Mouse (Mus musculus): Measurements from ENCODE around the gene Rfx5. TPM values are rescaled to one million over a fixed set of nuclear protein-coding genes. Genes with fewer than 3 reads are reported as not detected.
A peak's percentile ranks its signal among the peaks of the same experiment; 100 is the strongest.

Rfx5 gene
- polyA plus RNA-seq, 1 experiment from 2014 or later, result 5.2 TPM

- 84% methylated on average over 5 of the region's 5 CpGs for WGBS
- H3K27ac ChIP-seq, result no peak overlapping the region
- H3K27me3 ChIP-seq, result no peaks in the 10 kb centered on the region
- peak overlapping the region; percentile 89; the same call in 1 of the 2 replicates for H3K4me3 ChIP-seq (replicated peaks)
- peak overlapping the region; percentile 70 for H3K4me2 ChIP-seq (replicated peaks)
- ATAC-seq, result no peak
- H3K9me3 ChIP-seq, result no peaks in the 10 kb centered on the region
- no peak overlapping the region for H3K9ac ChIP-seq (replicated peaks)
- peaks cover 20% of the 10 kb centered on the region for H3K4me1 ChIP-seq (replicated peaks)
- no peaks in the 10 kb centered on the region for H3K36me3 ChIP-seq
Observed at GRCm38 (mm10) chr3:94973620-94974019, 19.7 kb downstream of the Rfx5 start.

DNA sequence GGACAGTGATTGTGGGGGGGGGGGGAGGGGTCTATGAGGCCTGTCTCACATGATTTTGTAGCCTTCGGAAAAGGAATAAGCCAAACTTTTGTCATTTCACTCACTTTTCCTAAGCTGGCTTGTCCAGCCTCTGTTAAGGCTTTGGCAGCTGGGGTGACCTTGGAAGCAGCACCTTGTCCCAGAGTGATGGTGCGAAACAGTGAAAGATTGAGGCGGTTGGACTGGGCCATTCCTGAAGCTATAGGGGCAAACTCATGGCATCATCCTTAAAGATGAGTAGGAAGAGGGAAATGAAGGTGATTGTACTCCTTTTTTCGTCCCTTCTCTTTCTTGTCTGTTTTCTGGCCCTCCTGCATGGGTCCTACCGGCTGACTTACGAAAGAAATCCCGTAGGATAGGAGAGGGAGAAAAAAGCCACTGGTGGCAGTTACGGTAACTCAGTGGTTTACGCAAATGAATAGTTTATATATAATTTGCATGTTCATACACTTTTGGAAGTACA is 20.2 kb downstream of the Rfx5 start:
- Histone ChIP-seq H3K36me3 (peaks cover 1% of the 10 kb centered on the region), H3K9ac (replicated peaks) (peak overlapping the region; percentile 44), H3K4me1 (replicated peaks) (peaks cover 22% of the 10 kb centered on the region), H3K4me3 (replicated peaks) (peak overlapping the region; percentile 89), H3K4me2 (replicated peaks) (peak overlapping the region; percentile 70), H3K27ac (no peak overlapping the region), H3K9me3 (no peaks in the 10 kb centered on the region), H3K27me3 (no peaks in the 10 kb centered on the region)
- ATAC-seq, result peak; percentile 56
- 21% methylated on average over 9 of the region's 9 CpGs for whole genome bisulfite sequencing

GRCm38 (mm10) chr3:94974528-94975422 is 20.9 kb downstream of the Rfx5 start, which contains the start of gene Pi4kb:
Gene Pi4kb (plus strand): TSS chr3:94974731.
- Histone ChIP-seq H3K27ac (peak within 1 kb of the TSS; percentile 87), H3K36me3 (peaks cover 5% of the 10 kb centered on the region), H3K4me1 (replicated peaks) (peaks cover 24% of the 10 kb centered on the region), H3K4me3 (replicated peaks) (peak within 1 kb of the TSS; percentile 89), H3K9ac (replicated peaks) (peak within 1 kb of the TSS; percentile 94), H3K27me3 (no peaks in the 10 kb centered on the region), H3K4me2 (replicated peaks) (peak within 1 kb of the TSS; percentile 70), H3K9me3 (no peaks in the 10 kb centered on the region)
- ATAC-seq, result peak; percentile 95
- WGBS, result under 1% methylated on average over 57 of the region's 57 CpGs

DNA sequence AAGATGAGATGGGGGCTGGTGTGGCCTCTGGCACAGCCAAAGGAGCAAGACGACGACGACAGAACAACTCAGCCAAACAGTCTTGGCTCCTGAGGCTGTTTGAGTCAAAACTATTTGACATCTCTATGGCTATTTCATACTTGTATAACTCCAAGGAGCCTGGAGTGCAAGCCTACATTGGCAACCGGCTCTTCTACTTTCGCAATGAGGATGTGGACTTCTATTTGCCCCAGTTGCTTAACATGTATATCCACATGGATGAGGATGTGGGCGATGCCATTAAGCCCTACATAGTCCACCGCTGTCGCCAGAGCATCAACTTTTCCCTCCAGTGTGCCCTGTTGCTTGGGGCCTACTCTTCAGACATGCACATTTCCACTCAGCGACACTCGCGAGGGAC is 30.4 kb downstream of the Rfx5 start:
- H3K36me3 ChIP-seq, result peaks cover 64% of the 10 kb centered on the region
- H3K4me3 ChIP-seq (replicated peaks), result no peak overlapping the region
- 94% methylated on average over 11 of the region's 11 CpGs for WGBS
- H3K27ac ChIP-seq, result no peak overlapping the region
- peaks cover 6% of the 10 kb centered on the region for H3K4me1 ChIP-seq (replicated peaks)
- H3K9me3 ChIP-seq, result no peaks in the 10 kb centered on the region
- H3K9ac ChIP-seq (replicated peaks), result no peak overlapping the region
- H3K27me3 ChIP-seq, result no peaks in the 10 kb centered on the region
- no peak overlapping the region for H3K4me2 ChIP-seq (replicated peaks)
- ATAC-seq, result no peak

DNA sequence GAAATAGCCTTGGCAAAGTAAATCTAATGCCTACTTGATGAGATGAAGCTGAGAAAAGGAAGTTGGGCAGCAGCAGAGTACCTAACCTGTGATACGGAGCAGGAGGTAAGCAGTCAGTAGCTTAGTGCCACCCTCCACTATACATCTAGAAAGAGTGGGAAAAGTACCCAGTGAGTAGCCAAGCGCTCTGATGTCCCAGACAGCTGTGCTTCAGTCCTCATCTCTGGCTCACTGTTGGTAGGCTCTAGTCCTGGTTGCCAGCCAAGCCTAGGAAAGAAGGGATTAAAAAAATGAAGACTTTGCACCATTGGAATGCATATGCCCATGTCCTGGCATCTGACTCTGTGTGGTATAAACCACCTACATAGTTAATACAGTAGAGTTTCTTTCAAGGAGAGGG is 31.6 kb downstream of the Rfx5 start:
- no peak for ATAC-seq
- Histone ChIP-seq H3K9ac (replicated peaks) (no peak overlapping the region), H3K27ac (no peak overlapping the region), H3K9me3 (no peaks in the 10 kb centered on the region), H3K4me2 (replicated peaks) (no peak overlapping the region), H3K4me1 (replicated peaks) (peaks cover 7% of the 10 kb centered on the region; the same call in 1 of the 2 replicates), H3K4me3 (replicated peaks) (no peak overlapping the region), H3K36me3 (peaks cover 70% of the 10 kb centered on the region), H3K27me3 (no peaks in the 10 kb centered on the region)
- WGBS, result 97% methylated on average over 2 of the region's 2 CpGs

DNA sequence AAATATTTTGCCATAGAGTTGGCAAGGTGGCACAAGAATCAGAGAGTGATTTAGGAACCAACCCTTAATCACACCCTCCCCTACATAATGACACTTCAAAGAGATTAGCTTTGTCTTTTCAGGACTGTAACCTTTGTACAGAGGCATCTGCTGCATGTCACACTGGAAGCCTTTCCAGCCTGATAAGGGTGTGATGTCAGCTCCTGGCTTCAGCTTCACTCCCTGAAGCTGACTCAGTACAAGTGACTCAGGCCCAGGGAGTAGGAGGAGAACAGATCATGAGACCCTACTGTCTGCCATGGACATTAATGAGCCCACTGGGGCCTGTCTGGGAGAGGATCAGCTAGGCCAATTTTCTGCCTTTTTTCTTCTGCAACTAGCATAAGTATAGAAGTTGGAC is 33.7 kb downstream of the Rfx5 start:
- Histone ChIP-seq H3K36me3 (peaks cover 66% of the 10 kb centered on the region), H3K9ac (replicated peaks) (no peak overlapping the region), H3K27ac (no peak overlapping the region), H3K4me3 (replicated peaks) (no peak overlapping the region), H3K4me2 (replicated peaks) (no peak overlapping the region), H3K4me1 (replicated peaks) (peaks cover 7% of the 10 kb centered on the region; the same call in 1 of the 2 replicates), H3K9me3 (no peaks in the 10 kb centered on the region), H3K27me3 (no peaks in the 10 kb centered on the region)
- no peak for ATAC-seq

DNA sequence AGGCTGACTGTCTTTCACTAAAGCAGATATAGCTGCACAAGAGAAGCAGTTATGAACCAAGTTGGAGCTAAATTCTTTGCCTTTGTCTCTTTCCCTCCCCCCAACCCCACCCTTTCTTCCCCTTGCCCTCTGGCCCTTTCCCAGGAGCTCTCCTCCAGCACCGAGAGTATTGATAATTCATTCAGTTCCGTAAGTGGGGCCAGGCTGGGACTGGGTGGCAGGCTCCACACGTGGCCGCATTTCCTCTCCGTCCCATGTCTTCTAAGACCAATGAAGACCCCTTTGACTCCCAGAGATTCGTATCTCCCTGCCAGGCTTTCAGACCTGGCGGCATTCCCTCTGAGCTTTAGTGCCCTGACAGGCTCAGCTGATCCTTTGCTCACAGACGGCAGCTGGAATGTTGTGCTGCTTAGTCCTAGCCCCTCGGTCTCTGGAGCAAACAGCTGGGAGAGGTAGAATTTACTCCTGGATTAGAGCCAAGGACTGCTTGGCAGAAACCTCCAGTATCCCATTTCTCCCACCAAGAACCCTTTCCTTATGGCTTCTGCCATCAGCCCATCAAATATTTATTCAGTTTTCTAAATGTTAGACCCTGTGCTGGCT is 35.4 kb downstream of the Rfx5 start:
- Histone ChIP-seq H3K4me2 (replicated peaks) (no peak overlapping the region), H3K9ac (replicated peaks) (no peak overlapping the region), H3K9me3 (no peaks in the 10 kb centered on the region), H3K4me1 (replicated peaks) (peaks cover 7% of the 10 kb centered on the region; the same call in 1 of the 2 replicates), H3K27me3 (no peaks in the 10 kb centered on the region), H3K4me3 (replicated peaks) (no peak overlapping the region), H3K27ac (no peak overlapping the region), H3K36me3 (peaks cover 73% of the 10 kb centered on the region)
- 59% methylated on average over 9 of the region's 9 CpGs for WGBS
- no peak for ATAC-seq

GRCm38 (mm10) chr3:94996946-94997345 is 43.1 kb downstream of the Rfx5 start:
- Histone ChIP-seq H3K27me3 (no peaks in the 10 kb centered on the region), H3K4me2 (replicated peaks) (no peak overlapping the region), H3K9ac (replicated peaks) (no peak overlapping the region), H3K27ac (no peak overlapping the region), H3K4me1 (replicated peaks) (no peaks in the 10 kb centered on the region), H3K36me3 (peaks cover 91% of the 10 kb centered on the region), H3K9me3 (no peaks in the 10 kb centered on the region), H3K4me3 (replicated peaks) (no peak overlapping the region)
- ATAC-seq, result no peak
- 46% methylated on average over 2 of the region's 2 CpGs for WGBS

DNA sequence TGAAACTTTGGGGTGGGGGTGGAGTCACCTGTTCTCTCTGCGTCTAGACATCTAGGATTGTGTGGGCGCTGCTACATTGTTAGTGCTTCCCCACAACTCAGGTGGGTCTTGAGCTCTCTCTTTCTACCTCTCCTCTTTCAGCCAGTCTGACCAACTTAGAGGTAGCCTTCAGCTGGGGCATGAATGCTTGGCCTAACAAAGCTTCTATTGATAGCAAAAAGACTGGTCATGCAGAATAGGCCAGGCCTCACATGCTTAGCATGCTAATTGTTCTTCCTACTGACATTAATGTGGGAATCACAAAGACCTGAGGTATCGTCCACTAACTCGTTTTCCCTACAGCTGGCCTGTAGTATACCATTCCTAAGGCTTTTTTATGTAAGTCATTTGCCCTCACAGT is 48.7 kb downstream of the Rfx5 start:
- Histone ChIP-seq H3K27me3 (no peaks in the 10 kb centered on the region), H3K9ac (replicated peaks) (no peak overlapping the region), H3K4me3 (replicated peaks) (no peak overlapping the region), H3K36me3 (peaks cover 86% of the 10 kb centered on the region), H3K9me3 (no peaks in the 10 kb centered on the region), H3K4me2 (replicated peaks) (no peak overlapping the region), H3K4me1 (replicated peaks) (peaks cover 13% of the 10 kb centered on the region), H3K27ac (no peak overlapping the region)
- WGBS, result 52% methylated on average over 4 of the region's 4 CpGs
- peak; percentile 43 for ATAC-seq

DNA sequence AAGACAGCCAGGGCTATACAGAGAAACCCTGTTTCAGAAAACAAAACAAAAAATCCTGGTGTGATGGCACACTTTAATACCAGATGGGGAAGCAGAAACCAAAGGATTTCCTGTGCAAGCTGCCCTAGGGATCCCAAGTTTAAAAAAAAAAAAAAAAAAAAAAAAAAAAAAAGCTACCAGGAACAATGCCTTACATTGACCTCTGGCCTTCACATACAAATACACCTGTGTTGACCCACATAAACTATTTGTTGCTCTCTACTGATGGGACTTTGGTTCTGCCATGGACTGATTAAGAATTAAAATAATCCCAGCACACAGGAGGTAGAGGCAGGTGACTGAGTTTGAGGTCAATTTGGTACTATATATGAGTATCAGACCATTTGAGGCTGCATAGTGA is 49.4 kb downstream of the Rfx5 start:
- Histone ChIP-seq H3K4me1 (replicated peaks) (peaks cover 13% of the 10 kb centered on the region), H3K9me3 (no peaks in the 10 kb centered on the region), H3K27me3 (no peaks in the 10 kb centered on the region), H3K4me2 (replicated peaks) (no peak overlapping the region), H3K9ac (replicated peaks) (no peak overlapping the region), H3K27ac (no peak overlapping the region), H3K36me3 (peaks cover 87% of the 10 kb centered on the region), H3K4me3 (replicated peaks) (no peak overlapping the region)
- no peak for ATAC-seq

DNA sequence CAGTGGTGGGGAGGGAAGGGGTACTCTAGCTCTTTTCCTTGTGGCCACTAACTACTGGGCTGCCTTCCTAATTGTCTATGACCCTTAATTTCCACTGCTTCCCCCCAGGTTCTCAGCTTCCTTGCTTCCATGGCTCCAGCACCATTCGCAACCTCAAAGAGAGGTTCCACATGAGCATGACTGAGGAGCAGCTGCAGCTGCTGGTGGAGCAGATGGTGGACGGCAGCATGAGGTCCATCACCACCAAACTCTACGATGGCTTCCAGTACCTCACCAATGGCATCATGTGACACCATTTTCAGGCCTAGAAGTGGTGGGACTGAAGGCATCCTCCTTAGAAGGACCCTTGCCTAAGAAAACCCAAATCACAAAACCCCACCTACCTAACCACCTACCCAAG is 51.8 kb downstream of the Rfx5 start:
- WGBS, result 86% methylated on average over 3 of the region's 3 CpGs
- peaks cover 13% of the 10 kb centered on the region for H3K4me1 ChIP-seq (replicated peaks)
- peaks cover 91% of the 10 kb centered on the region for H3K36me3 ChIP-seq
- H3K4me2 ChIP-seq (replicated peaks), result no peak overlapping the region
- no peak overlapping the region for H3K4me3 ChIP-seq (replicated peaks)
- no peaks in the 10 kb centered on the region for H3K9me3 ChIP-seq
- no peak overlapping the region for H3K27ac ChIP-seq
- no peak overlapping the region for H3K9ac ChIP-seq (replicated peaks)
- ATAC-seq, result no peak
- H3K27me3 ChIP-seq, result no peaks in the 10 kb centered on the region

- H3K4me2 ChIP-seq (replicated peaks), result no peak overlapping the region
- no peak overlapping the region for H3K4me3 ChIP-seq (replicated peaks)
- 0 out of 2 replicates have a peak, but pooled peaks have one; percentile 16 for ATAC-seq
- H3K9ac ChIP-seq (replicated peaks), result no peak overlapping the region; the same call in 1 of the 2 replicates
- H3K27ac ChIP-seq, result peak overlapping the region; percentile 4; the same call in 1 of the 2 replicates
- H3K4me1 ChIP-seq (replicated peaks), result peaks cover 11% of the 10 kb centered on the region
- 89% methylated on average over 9 of the region's 9 CpGs for WGBS
- no peaks in the 10 kb centered on the region for H3K9me3 ChIP-seq
- no peaks in the 10 kb centered on the region for H3K27me3 ChIP-seq
- H3K36me3 ChIP-seq, result peaks cover 88% of the 10 kb centered on the region
Observed at GRCm38 (mm10) chr3:95007706-95008105, 53.8 kb downstream of the Rfx5 start.
